Mouse (Mus musculus) left cerebral cortex, adult 2 months (tissue): ENCODE data around the gene Camk1d. TPM values are rescaled to one million over a fixed set of nuclear protein-coding genes. Genes with fewer than 3 reads are reported as not detected.

Experiments used
- DNase-seq, 2 experiments: peaks; one replicate each; pipeline ENCODE4 v3.0.0; 2021 to 2022; ENCODE audit warnings: low spot score in 2 of 2, mixed read lengths in 1 of 2; ENCODE audit errors: extremely low spot score in 1 of 2
- H3K27ac ChIP-seq: fragments of 200-600 bp; 2 replicates; pipeline ENCODE4 v1.8.1; 2022
- H3K4me3 ChIP-seq: fragments of 200-600 bp; 2 replicates; pipeline ENCODE4 v1.8.1; 2022
- CTCF ChIP-seq: fragments of 200-600 bp; IDR thresholded peaks from 2 replicates; pipeline ENCODE4 v1.8.1; 2022; ENCODE audit warnings: antibody characterized with exemption, mild to moderate bottlenecking, moderate library complexity
- intact Hi-C: fragments of 180-260 bp; cut with DNase I; formaldehyde crosslinking; loops from one replicate; pipeline ENCODE4 v1.15.1; 2025
- total RNA-seq, 2 experiments: library from RNA; stranded (reverse); gene quantifications; 2 replicates each; pipeline ENCODE4 v1.2.3; 2021

Gene Camk1d
- total RNA-seq, 2 experiments from 2014 or later: 129 to 132 TPM

- Histone ChIP-seq H3K4me3 (no peak overlapping the region), H3K27ac (peak overlapping the region; percentile 76)
- TF ChIP-seq CTCF: no peak
- no peak for DNase-seq
- intact Hi-C loops: no loop called here
Observed at GRCm38 (mm10) chr2:5533868-5534267, 180.4 kb downstream of the Camk1d start.

- intact Hi-C loops: no loop called here
- Histone ChIP-seq H3K4me3 (no peak overlapping the region), H3K27ac (no peak overlapping the region)
- no peak for TF ChIP-seq CTCF
- DNase-seq: no peak
Observed at GRCm38 (mm10) chr2:5529992-5530391, 184.3 kb downstream of the Camk1d start.

- DNase-seq: peak; percentile 14 to 16
- Histone ChIP-seq H3K27ac (0 out of 2 replicates have a peak overlapping the region, but pooled peaks have one; percentile 36), H3K4me3 (no peak overlapping the region)
- TF ChIP-seq CTCF: no peak
- intact Hi-C loops: no loop called here
Observed at GRCm38 (mm10) chr2:5519221-5519669, 195.1 kb downstream of the Camk1d start.

- TF ChIP-seq CTCF: no peak
- Histone ChIP-seq H3K27ac (no peak overlapping the region), H3K4me3 (no peak overlapping the region)
- intact Hi-C loops: no loop called here
- no peak for DNase-seq
Observed at GRCm38 (mm10) chr2:5515106-5515505, 199.2 kb downstream of the Camk1d start.

GRCm38 (mm10) chr2:5514095-5514494 lies 200.2 kb downstream of the Camk1d start:
- DNase-seq: no peak
- intact Hi-C loops: no loop called here
- no peak overlapping the region for H3K27ac ChIP-seq
- TF ChIP-seq CTCF: no peak
- no peak overlapping the region for H3K4me3 ChIP-seq

GRCm38 (mm10) chr2:5513621-5514020 lies 200.7 kb downstream of the Camk1d start:
- no peak overlapping the region for H3K4me3 ChIP-seq
- intact Hi-C loops: no loop called here
- TF ChIP-seq CTCF: no peak
- H3K27ac ChIP-seq: no peak overlapping the region
- DNase-seq: no peak

GRCm38 (mm10) chr2:5510042-5510441 lies 204.3 kb downstream of the Camk1d start:
- intact Hi-C loops: no loop called here
- H3K27ac ChIP-seq: no peak overlapping the region
- no peak overlapping the region for H3K4me3 ChIP-seq
- no peak for TF ChIP-seq CTCF
- no peak for DNase-seq

GRCm38 (mm10) chr2:5499620-5500019 lies 214.7 kb downstream of the Camk1d start:
- DNase-seq: no peak
- intact Hi-C loops: no loop called here
- TF ChIP-seq CTCF: no peak

GRCm38 (mm10) chr2:5489916-5490315 lies 224.4 kb downstream of the Camk1d start:
- no peak for TF ChIP-seq CTCF
- Histone ChIP-seq H3K4me3 (no peak overlapping the region), H3K27ac (no peak overlapping the region)
- no peak for DNase-seq
- intact Hi-C loops: no loop called here

More at GRCm38 (mm10) chr2:5499620-5500019, 214.7 kb downstream of the Camk1d start:
- H3K4me3 ChIP-seq: no peak overlapping the region
- H3K27ac ChIP-seq: no peak overlapping the region

GRCm38 (mm10) chr2:5487344-5487743 lies 227.0 kb downstream of the Camk1d start:
- DNase-seq: no peak
- H3K27ac ChIP-seq: no peak overlapping the region
- no peak overlapping the region for H3K4me3 ChIP-seq
- intact Hi-C loops: no loop called here
- TF ChIP-seq CTCF: no peak

GRCm38 (mm10) chr2:5486663-5487062 lies 227.7 kb downstream of the Camk1d start:
- no peak for TF ChIP-seq CTCF
- DNase-seq: no peak
- no peak overlapping the region for H3K4me3 ChIP-seq

GRCm38 (mm10) chr2:5485786-5486185 lies 228.5 kb downstream of the Camk1d start:
- no peak for TF ChIP-seq CTCF
- Histone ChIP-seq H3K4me3 (no peak overlapping the region), H3K27ac (no peak overlapping the region)
- no peak for DNase-seq
- intact Hi-C loops: no loop called here

More at GRCm38 (mm10) chr2:5486663-5487062, 227.7 kb downstream of the Camk1d start:
- H3K27ac ChIP-seq: no peak overlapping the region
- intact Hi-C loops: no loop called here

GRCm38 (mm10) chr2:5479886-5480285 lies 234.4 kb downstream of the Camk1d start:
- no peak for DNase-seq
- intact Hi-C loops: no loop called here
- TF ChIP-seq CTCF: no peak

GRCm38 (mm10) chr2:5478709-5479108 lies 235.6 kb downstream of the Camk1d start:
- no peak overlapping the region for H3K27ac ChIP-seq
- no peak for TF ChIP-seq CTCF
- intact Hi-C loops: no loop called here
- DNase-seq: no peak
- H3K4me3 ChIP-seq: no peak overlapping the region

More at GRCm38 (mm10) chr2:5479886-5480285, 234.4 kb downstream of the Camk1d start:
- no peak overlapping the region for H3K4me3 ChIP-seq
- no peak overlapping the region for H3K27ac ChIP-seq
